In genomic region chr3:81058527-81059031, GRCm38 (mm10) we compare ENCODE assay signal across 9 mouse cellular contexts. TPM values are rescaled to one million over a fixed set of nuclear protein-coding genes. Genes with fewer than 3 reads are reported as not detected.
DNase-seq lines count a peak whose midpoint lies in the region; ATAC-seq and TF ChIP-seq lines count a peak whose summit lies in the region.
"Had no signal": no experiment of that assay in that cellular context is flagged by ENCODE, and none has a peak within 500 bp of the region (broad histone marks: within the 10 kb centered on the region; RNA-seq: fewer than 3 reads in every experiment).

No protein-coding gene starts in this region.

- no peak for DNase-seq in hindbrain, embryonic 11.5 days (ENCODE audit: low spot score)
- DNase-seq in cerebellum, adult 8-10 months = no peak
- no peak for DNase-seq in gastrocnemius, postnatal 4 days (ENCODE audit: low spot score in 2 of 2)
- DNase-seq in gastrocnemius, adult 8-10 months (ENCODE audit: low spot score in 2 of 2) = no peak

- H3K4me3 ChIP-seq in hindbrain, embryonic 11.5 days (ENCODE audit: low read depth, low read length) = no peak overlapping the region
- no peak overlapping the region for H3K4me3 ChIP-seq in hindbrain, embryonic 12.5 days
- H3K4me3 ChIP-seq in C2C12 (ENCODE audit: insufficient read depth, poor library complexity, severe bottlenecking) = no peak overlapping the region
- H3K4me3 ChIP-seq in forebrain, embryonic 13.5 days = no peak overlapping the region
- H3K4me3 ChIP-seq in limb, embryonic 13.5 days = no peak overlapping the region

- H3K9me3 ChIP-seq in hindbrain, embryonic 11.5 days (ENCODE audit: control insufficient read depth, low read length) = no peaks in the 10 kb centered on the region
- no peaks in the 10 kb centered on the region for H3K9me3 ChIP-seq in hindbrain, embryonic 12.5 days (replicated peaks)
- H3K9me3 ChIP-seq in forebrain, embryonic 13.5 days (replicated peaks) = no peaks in the 10 kb centered on the region
- no peaks in the 10 kb centered on the region for H3K9me3 ChIP-seq in limb, embryonic 13.5 days

- no peak overlapping the region for H3K9ac ChIP-seq in hindbrain, embryonic 11.5 days (ENCODE audit: low read depth, low read length)
- H3K9ac ChIP-seq in hindbrain, embryonic 12.5 days = no peak overlapping the region
- H3K9ac ChIP-seq in forebrain, embryonic 13.5 days = no peak overlapping the region
- H3K9ac ChIP-seq in limb, embryonic 13.5 days = no peak overlapping the region

- no peak overlapping the region for H3K4me2 ChIP-seq in hindbrain, embryonic 11.5 days (replicated peaks; ENCODE audit: low read depth, low read length)
- H3K4me2 ChIP-seq in hindbrain, embryonic 12.5 days (replicated peaks) = no peak overlapping the region
- no peak overlapping the region for H3K4me2 ChIP-seq in forebrain, embryonic 13.5 days
- no peak overlapping the region for H3K4me2 ChIP-seq in limb, embryonic 13.5 days (replicated peaks)

- H3K79me3 ChIP-seq in C2C12 (ENCODE audit: low read depth) = peaks cover 36% of the 10 kb centered on the region

- WGBS in hindbrain, embryonic 11.5 days = 37% methylated on average over 4 of the region's 4 CpGs
- 29% methylated on average over 4 of the region's 4 CpGs for WGBS in hindbrain, embryonic 12.5 days
- WGBS in forebrain, embryonic 13.5 days = 22% methylated on average over 4 of the region's 4 CpGs
- 18% methylated on average over 4 of the region's 4 CpGs for WGBS in limb, embryonic 13.5 days

- no peak overlapping the region for H3K27ac ChIP-seq in hindbrain, embryonic 11.5 days (ENCODE audit: low read depth, low read length)
- no peak overlapping the region for H3K27ac ChIP-seq in hindbrain, embryonic 12.5 days
- no peak overlapping the region for H3K27ac ChIP-seq in forebrain, embryonic 13.5 days
- peak overlapping the region; percentile 6; the same call in 1 of the 2 replicates for H3K27ac ChIP-seq in limb, embryonic 13.5 days

- H3K79me2 ChIP-seq in C2C12 (ENCODE audit: control insufficient read depth, insufficient read depth) = peaks cover 91% of the 10 kb centered on the region

- no peak for TF ChIP-seq CTCF in C2C12 (IDR thresholded peaks at IDR 0.05; ENCODE audit: control insufficient read depth, insufficient read depth, insufficient read length)

- H3K27me3 ChIP-seq in hindbrain, embryonic 11.5 days (ENCODE audit: control insufficient read depth, insufficient read depth, low read length) = no peaks in the 10 kb centered on the region
- H3K27me3 ChIP-seq in hindbrain, embryonic 12.5 days = no peaks in the 10 kb centered on the region
- no peaks in the 10 kb centered on the region for H3K27me3 ChIP-seq in C2C12 (ENCODE audit: control insufficient read depth, insufficient read depth, insufficient read length)
- no peaks in the 10 kb centered on the region for H3K27me3 ChIP-seq in forebrain, embryonic 13.5 days
- no peaks in the 10 kb centered on the region for H3K27me3 ChIP-seq in limb, embryonic 13.5 days
- H3K27me3 ChIP-seq: CH12.LX had no signal

- H3K36me3 ChIP-seq in hindbrain, embryonic 11.5 days (ENCODE audit: control insufficient read depth, insufficient read depth, low read length) = no peaks in the 10 kb centered on the region
- H3K36me3 ChIP-seq in hindbrain, embryonic 12.5 days = no peaks in the 10 kb centered on the region
- no peaks in the 10 kb centered on the region for H3K36me3 ChIP-seq in C2C12 (ENCODE audit: control insufficient read depth, insufficient read depth)
- H3K36me3 ChIP-seq in forebrain, embryonic 13.5 days (ENCODE audit: poor library complexity, severe bottlenecking) = no peaks in the 10 kb centered on the region
- no peaks in the 10 kb centered on the region for H3K36me3 ChIP-seq in limb, embryonic 13.5 days

- H3K4me1 ChIP-seq in hindbrain, embryonic 11.5 days (replicated peaks; ENCODE audit: control insufficient read depth, insufficient read depth, low read length) = no peaks in the 10 kb centered on the region; the same call in 1 of the 2 replicates
- 0 out of 2 replicates have a peak, but pooled peaks cover 7% of the 10 kb centered on the region for H3K4me1 ChIP-seq in hindbrain, embryonic 12.5 days
- H3K4me1 ChIP-seq in forebrain, embryonic 13.5 days = 0 out of 2 replicates have a peak, but pooled peaks cover 10% of the 10 kb centered on the region
- peaks cover 11% of the 10 kb centered on the region for H3K4me1 ChIP-seq in limb, embryonic 13.5 days

- no peak overlapping the region for H3ac ChIP-seq in C2C12 (ENCODE audit: control insufficient read depth, insufficient read length, low read depth)

- ATAC-seq in hindbrain, embryonic 11.5 days (ENCODE audit: low FRiP score) = peak; percentile 71; the same call in 1 of the 2 replicates
- no peak for ATAC-seq in hindbrain, embryonic 12.5 days (ENCODE audit: low FRiP score)
- 0 out of 2 replicates have a peak, but pooled peaks have one; percentile 45 for ATAC-seq in forebrain, embryonic 13.5 days
- no peak; the same call in 1 of the 2 replicates for ATAC-seq in limb, embryonic 13.5 days (ENCODE audit: low FRiP score, low read depth)

TF ChIP-seq in C2C12, 6 proteins besides CTCF, POLR2A, EP300 and RAD21:
- no peak for TF ChIP-seq USF1 (IDR thresholded peaks at IDR 0.05; ENCODE audit: low read depth)
- no peak for TF ChIP-seq MYOD1 (IDR thresholded peaks at IDR 0.05; ENCODE audit: control insufficient read depth, insufficient read length, low read depth)
- no peak for TF ChIP-seq MYOG (IDR thresholded peaks at IDR 0.05; ENCODE audit: control insufficient read depth, extremely low read depth, insufficient read length)
- no peak for TF ChIP-seq FOSL1 (IDR thresholded peaks at IDR 0.05; ENCODE audit: insufficient read depth, low read length, poor library complexity, severe bottlenecking)
- TF ChIP-seq CEBPB (IDR thresholded peaks at IDR 0.05; ENCODE audit: low read depth) = no peak
- TF ChIP-seq MAX (IDR thresholded peaks at IDR 0.05) = peak; percentile 63
TF ChIP-seq in C2C12: peak in this region for 1.

RNA-seq across cellular contexts. Expression of gene Pdgfc, which starts 22.4 kb away (rescaled TPM):
- polyA plus RNA-seq in hindbrain, embryonic 11.5 days (2014; fragmentation: Nextera tagmentation; extraction: Ambion mirVana) = 17.3 and 22.9 TPM in 2 replicates
- polyA plus RNA-seq in hindbrain, embryonic 12.5 days (2016; fragmentation: Nextera tagmentation; extraction: Ambion mirVana) = 16.2 and 18.5 TPM in 2 replicates
- polyA plus RNA-seq in C2C12 (2012; fragmentation: generic; extraction: Trizol) = 13.3 TPM
- 7.5 and 7.6 TPM in 2 replicates for polyA plus RNA-seq in forebrain, embryonic 13.5 days (2015; fragmentation: Nextera tagmentation; extraction: Ambion mirVana)
- 48.9 and 54.4 TPM in 2 replicates for polyA plus RNA-seq in limb, embryonic 13.5 days (2015; fragmentation: Nextera tagmentation; extraction: Ambion mirVana)
- total RNA-seq in gastrocnemius, postnatal 4 days (2021) = 10 to 100 TPM; 10.4 to 11.3 TPM
- 1 to 10 TPM; 1.1 to 2.1 (median 2.0) TPM for total RNA-seq in gastrocnemius, adult 8-10 months (2022)

Comparison
In these comparisons a context has a peak if more than half of its experiments do, and no peak if none do; other contexts are left out.
1. ATAC-seq: peak in hindbrain, embryonic 11.5 days (single experiment) and forebrain, embryonic 13.5 days (single experiment); none in hindbrain, embryonic 12.5 days (single experiment) and limb, embryonic 13.5 days (single experiment).